ENCODE assay signal across 15 mouse cellular contexts in the genomic region with DNA sequence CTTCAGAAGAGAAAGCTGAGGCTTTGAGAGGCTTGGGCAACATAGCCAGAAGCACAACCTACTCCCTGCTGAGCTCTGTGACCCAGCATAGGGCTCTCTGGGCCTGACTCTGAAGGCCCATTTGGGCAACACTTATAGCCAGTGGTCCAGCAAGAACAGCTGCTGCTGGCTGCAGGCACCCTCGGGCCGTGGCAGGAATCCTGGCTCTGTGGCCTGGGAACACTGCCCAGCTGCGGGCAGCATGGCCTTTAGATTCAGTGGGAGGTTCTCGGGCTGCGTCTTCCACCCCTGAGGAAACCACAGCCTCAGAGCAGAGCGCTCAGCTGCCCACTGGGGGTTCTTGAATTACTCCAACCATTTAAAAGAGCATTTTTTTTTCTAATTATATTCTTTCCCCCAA.
DNase-seq lines count a peak whose midpoint lies in the region; ATAC-seq lines count a peak whose summit lies in the region.
"Had no signal": no experiment of that assay in that cellular context is flagged by ENCODE, and none has a peak within 500 bp of the region (broad histone marks: within the 10 kb centered on the region; RNA-seq: fewer than 3 reads in every experiment).

No protein-coding gene starts in this region.

- H3K27me3 ChIP-seq in midbrain, embryonic 10.5 days (ENCODE audit: low read depth, poor library complexity, severe bottlenecking), result no peaks in the 10 kb centered on the region; the same call in 1 of the 2 replicates
- H3K27me3 ChIP-seq in midbrain, embryonic 16.5 days (ENCODE audit: control insufficient read depth, insufficient read depth, low read depth, low read length), result no peaks in the 10 kb centered on the region
- H3K27me3 ChIP-seq in embryonic facial prominence, embryonic 14.5 days (replicated peaks; ENCODE audit: control insufficient read depth, insufficient read depth, low read length), result no peaks in the 10 kb centered on the region
- peaks cover 78% of the 10 kb centered on the region for H3K27me3 ChIP-seq in limb, embryonic 10.5 days (ENCODE audit: low read depth, poor library complexity, severe bottlenecking)
- H3K27me3 ChIP-seq: forebrain, embryonic 13.5 days had no signal

- peak; percentile 31 to 45 for DNase-seq in adrenal gland, postnatal 36 days
- no peak for DNase-seq in adrenal gland, adult 8-10 months
- DNase-seq in midbrain, embryonic 10.5 days (ENCODE audit: low spot score), result no peak
- DNase-seq in embryonic facial prominence, embryonic 14.5 days (ENCODE audit: low spot score), result peak; percentile 70
- DNase-seq in limb, embryonic 10.5 days (ENCODE audit: low spot score), result no peak
- no peak for DNase-seq in MN1 (ENCODE audit: low spot score)
- no peak for DNase-seq in frontal cortex, postnatal 10 days (ENCODE audit: low spot score in 2 of 2)
- DNase-seq: cerebellum, postnatal 14 days; lung, postnatal 36 days; midbrain, embryonic 14.5 days; right cerebral cortex, adult 18-20 months had no signal

- H3K36me3 ChIP-seq in midbrain, embryonic 10.5 days, result no peaks in the 10 kb centered on the region
- H3K36me3 ChIP-seq in midbrain, embryonic 16.5 days (ENCODE audit: control insufficient read depth, insufficient read depth, low read length), result no peaks in the 10 kb centered on the region
- H3K36me3 ChIP-seq in embryonic facial prominence, embryonic 14.5 days (ENCODE audit: control insufficient read depth, insufficient read depth, low read length), result no peaks in the 10 kb centered on the region
- H3K36me3 ChIP-seq in limb, embryonic 10.5 days, result no peaks in the 10 kb centered on the region
- H3K36me3 ChIP-seq: embryonic facial prominence, embryonic 12.5 days had no signal

- no peaks in the 10 kb centered on the region for H3K9me3 ChIP-seq in midbrain, embryonic 10.5 days (replicated peaks)
- no peaks in the 10 kb centered on the region for H3K9me3 ChIP-seq in midbrain, embryonic 16.5 days (replicated peaks; ENCODE audit: control insufficient read depth, low read length, poor library complexity, severe bottlenecking)
- no peaks in the 10 kb centered on the region for H3K9me3 ChIP-seq in embryonic facial prominence, embryonic 14.5 days (ENCODE audit: control insufficient read depth, low read length)
- no peaks in the 10 kb centered on the region for H3K9me3 ChIP-seq in limb, embryonic 10.5 days (replicated peaks)
- H3K9me3 ChIP-seq: embryonic facial prominence, embryonic 12.5 days; forebrain, embryonic 13.5 days had no signal

- WGBS in midbrain, embryonic 10.5 days, result 88% methylated on average over 6 of the region's 6 CpGs
- WGBS in midbrain, embryonic 16.5 days, result 79% methylated on average over 6 of the region's 6 CpGs
- 34% methylated on average over 5 of the region's 6 CpGs for WGBS in embryonic facial prominence, embryonic 14.5 days
- 85% methylated on average over 6 of the region's 6 CpGs for WGBS in limb, embryonic 10.5 days

- peaks cover 34% of the 10 kb centered on the region for H3K4me1 ChIP-seq in midbrain, embryonic 10.5 days
- peaks cover 3% of the 10 kb centered on the region; the same call in 1 of the 2 replicates for H3K4me1 ChIP-seq in midbrain, embryonic 16.5 days (ENCODE audit: control insufficient read depth, insufficient read depth, low read length)
- H3K4me1 ChIP-seq in embryonic facial prominence, embryonic 14.5 days (ENCODE audit: control insufficient read depth, insufficient read depth, low read length), result peaks cover 14% of the 10 kb centered on the region; the same call in 1 of the 2 replicates
- H3K4me1 ChIP-seq in limb, embryonic 10.5 days, result peaks cover 65% of the 10 kb centered on the region
- H3K4me1 ChIP-seq: forebrain, embryonic 13.5 days had no signal

- peak overlapping the region; percentile 59 for H3K27ac ChIP-seq in midbrain, embryonic 10.5 days (replicated peaks)
- H3K27ac ChIP-seq in midbrain, embryonic 16.5 days (ENCODE audit: low read length), result no peak overlapping the region
- H3K27ac ChIP-seq in embryonic facial prominence, embryonic 14.5 days (replicated peaks; ENCODE audit: low read depth, low read length), result no peak overlapping the region
- peak overlapping the region; percentile 37; the same call in 1 of the 2 replicates for H3K27ac ChIP-seq in limb, embryonic 10.5 days
- H3K27ac ChIP-seq: embryonic facial prominence, embryonic 12.5 days; forebrain, embryonic 13.5 days had no signal

- H3K4me3 ChIP-seq in midbrain, embryonic 10.5 days, result no peak overlapping the region
- no peak overlapping the region for H3K4me3 ChIP-seq in midbrain, embryonic 16.5 days (ENCODE audit: low read depth, low read length)
- no peak overlapping the region for H3K4me3 ChIP-seq in embryonic facial prominence, embryonic 14.5 days (ENCODE audit: low read depth, low read length)
- H3K4me3 ChIP-seq in limb, embryonic 10.5 days, result no peak overlapping the region
- H3K4me3 ChIP-seq: embryonic facial prominence, embryonic 12.5 days; forebrain, embryonic 13.5 days had no signal

- no peak overlapping the region for H3K9ac ChIP-seq in midbrain, embryonic 16.5 days (ENCODE audit: low read depth, low read length)
- H3K9ac ChIP-seq in embryonic facial prominence, embryonic 14.5 days (ENCODE audit: low read depth, low read length), result no peak overlapping the region
- H3K9ac ChIP-seq: embryonic facial prominence, embryonic 12.5 days; forebrain, embryonic 13.5 days had no signal

- no peak for ATAC-seq in midbrain, embryonic 16.5 days
- peak; percentile 24; the same call in 1 of the 2 replicates for ATAC-seq in embryonic facial prominence, embryonic 14.5 days (ENCODE audit: low read depth)
- ATAC-seq: forebrain, embryonic 13.5 days; intestine, embryonic 16.5 days had no signal

- H3K4me2 ChIP-seq in midbrain, embryonic 16.5 days (ENCODE audit: low read length), result no peak overlapping the region
- no peak overlapping the region for H3K4me2 ChIP-seq in embryonic facial prominence, embryonic 14.5 days (ENCODE audit: low read depth, low read length)
- H3K4me2 ChIP-seq: embryonic facial prominence, embryonic 12.5 days; forebrain, embryonic 13.5 days had no signal

Comparison
In these comparisons a context has a peak if more than half of its experiments do, and no peak if none do; other contexts are left out.
1. DNase-seq: peak in adrenal gland, postnatal 36 days (2 of 2) and embryonic facial prominence, embryonic 14.5 days (single experiment); none in adrenal gland, adult 8-10 months (single experiment), midbrain, embryonic 10.5 days (single experiment), limb, embryonic 10.5 days (single experiment), MN1 (single experiment) and frontal cortex, postnatal 10 days (0 of 2).
2. H3K27ac ChIP-seq: peak in midbrain, embryonic 10.5 days (single experiment) and limb, embryonic 10.5 days (single experiment); none in midbrain, embryonic 16.5 days (single experiment) and embryonic facial prominence, embryonic 14.5 days (single experiment).